8 mouse cellular contexts compared by ENCODE assay signal in the genomic region with DNA sequence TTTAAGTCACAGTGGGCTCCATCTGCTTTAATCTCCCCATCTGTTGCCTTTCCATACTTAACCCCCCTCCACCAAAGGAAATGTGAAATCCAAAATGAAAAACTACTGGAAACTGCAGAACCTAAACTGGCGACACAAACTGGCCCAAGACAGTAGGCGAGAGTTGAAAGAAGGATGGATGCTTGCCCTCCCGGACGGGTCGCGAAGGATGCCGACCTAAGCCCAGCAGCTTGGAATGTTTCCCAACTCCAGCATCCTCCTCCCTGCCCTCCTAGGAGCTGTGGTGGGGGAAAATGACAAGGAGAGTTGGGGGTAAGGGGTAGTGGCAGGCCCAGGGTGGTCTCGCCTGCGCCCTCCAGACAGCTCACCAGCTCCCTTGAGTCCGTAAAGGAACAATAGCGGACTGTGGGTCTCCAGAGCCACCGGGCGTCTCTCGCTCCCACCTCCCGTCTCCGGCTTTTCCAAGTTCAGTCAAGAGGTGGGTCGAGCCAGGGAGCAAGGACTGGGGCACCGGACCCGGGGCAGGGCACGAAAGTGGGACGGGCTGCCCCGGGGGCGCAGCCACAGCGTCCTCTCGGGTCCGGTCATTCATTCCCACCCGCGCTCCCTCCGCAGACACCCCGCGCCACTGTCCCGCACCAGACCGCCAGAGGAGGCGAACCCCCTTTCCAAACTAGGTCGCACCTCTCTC. TPM values are rescaled to one million over a fixed set of nuclear protein-coding genes. Genes with fewer than 3 reads are reported as not detected.
DNase-seq lines count a peak whose midpoint lies in the region; ATAC-seq and TF ChIP-seq lines count a peak whose summit lies in the region.

No protein-coding gene starts in this region.

- H3K9me3 ChIP-seq in heart, postnatal 0 days (replicated peaks; ENCODE audit: control insufficient read depth, low read length), result peaks cover 10% of the 10 kb centered on the region; the same call in 1 of the 2 replicates
- H3K9me3 ChIP-seq in limb, embryonic 10.5 days (replicated peaks), result no peaks in the 10 kb centered on the region

- H3K27me3 ChIP-seq in heart, postnatal 0 days (ENCODE audit: control insufficient read depth, insufficient read depth, low read length), result peaks cover 31% of the 10 kb centered on the region
- H3K27me3 ChIP-seq in limb, embryonic 10.5 days (ENCODE audit: low read depth, poor library complexity, severe bottlenecking), result no peaks in the 10 kb centered on the region
- H3K27me3 ChIP-seq in myocyte (ENCODE audit: control insufficient read depth, insufficient read depth, insufficient read length), result no peaks in the 10 kb centered on the region

- peak overlapping the region; percentile 73 for H3K27ac ChIP-seq in heart, postnatal 0 days (ENCODE audit: low read depth)
- peak overlapping the region; percentile 97 for H3K27ac ChIP-seq in limb, embryonic 10.5 days

- TF ChIP-seq CTCF in heart, postnatal 0 days (IDR thresholded peaks at IDR 0.05; ENCODE audit: low read depth), result no peak

- H3K79me2 ChIP-seq in myocyte (ENCODE audit: control insufficient read depth, insufficient read depth), result peaks cover 52% of the 10 kb centered on the region

- peak overlapping the region; percentile 68 for H3K4me3 ChIP-seq in heart, postnatal 0 days (ENCODE audit: low read depth, low read length)
- H3K4me3 ChIP-seq in limb, embryonic 10.5 days, result peak overlapping the region; percentile 81
- H3K4me3 ChIP-seq in myocyte, result peak overlapping the region; percentile 91

- H3K36me3 ChIP-seq in heart, postnatal 0 days (replicated peaks; ENCODE audit: control insufficient read depth, insufficient read depth, low read length), result no peaks in the 10 kb centered on the region
- peaks cover 14% of the 10 kb centered on the region for H3K36me3 ChIP-seq in limb, embryonic 10.5 days
- H3K36me3 ChIP-seq in myocyte (ENCODE audit: control insufficient read depth, insufficient read depth), result peaks cover 6% of the 10 kb centered on the region

- H3ac ChIP-seq in myocyte (ENCODE audit: control insufficient read depth, insufficient read length), result peak overlapping the region; percentile 74

- WGBS in heart, postnatal 0 days, result under 1% methylated on average over 35 of the region's 35 CpGs
- WGBS in limb, embryonic 10.5 days, result under 1% methylated on average over 35 of the region's 35 CpGs

- H3K9ac ChIP-seq in heart, postnatal 0 days (replicated peaks; ENCODE audit: low read depth, low read length), result peak overlapping the region; percentile 54

- peak overlapping the region; percentile 92 for H3K4me2 ChIP-seq in heart, postnatal 0 days (ENCODE audit: low read depth, low read length)
- peak overlapping the region; percentile 87 for H3K4me2 ChIP-seq in myocyte (ENCODE audit: low read depth)

- peak; percentile 29 for DNase-seq in urinary bladder, adult 2 months (ENCODE audit: low spot score)
- no peak for DNase-seq in urinary bladder, postnatal 10 days (ENCODE audit: low spot score)
- DNase-seq in embryo, embryonic 10 days (ENCODE audit: low spot score), result peak; percentile 49
- no peak for DNase-seq in heart, postnatal 0 days (ENCODE audit: low spot score)
- DNase-seq in limb, embryonic 10.5 days (ENCODE audit: low spot score), result peak; percentile 66
- no peak for DNase-seq in spleen, adult 18-20 months
- no peak for DNase-seq in c-Kit-positive CD71-positive TER-119-positive erythroid progenitor cells, embryonic 14.5 days (ENCODE audit: low spot score)

- H3K4me1 ChIP-seq in heart, postnatal 0 days (ENCODE audit: control insufficient read depth, insufficient read depth), result no peaks in the 10 kb centered on the region; the same call in 1 of the 2 replicates
- peaks cover 32% of the 10 kb centered on the region for H3K4me1 ChIP-seq in limb, embryonic 10.5 days

- no peak for TF ChIP-seq EP300 in heart, postnatal 0 days (IDR thresholded peaks at IDR 0.05; ENCODE audit: low read depth)

- TF ChIP-seq POLR2A in myocyte (IDR thresholded peaks at IDR 0.05; ENCODE audit: insufficient read length, low read depth), result no peak

- ATAC-seq in heart, postnatal 0 days (ENCODE audit: insufficient read depth, low read depth), result 0 out of 2 replicates have a peak, but pooled peaks have one; percentile 8

TF ChIP-seq in myocyte, 11 proteins besides CTCF, POLR2A, EP300 and RAD21:
- TF ChIP-seq MYOG (IDR thresholded peaks at IDR 0.05; ENCODE audit: control insufficient read depth in 1 of 3, insufficient read depth in 1 of 3, insufficient read length in 2 of 3, low read depth in 2 of 3) (no peak), MYOD1 (IDR thresholded peaks at IDR 0.05; ENCODE audit: control insufficient read depth in 1 of 3, insufficient read length in 2 of 3, low read depth in 2 of 3) (no peak), SRF (IDR thresholded peaks at IDR 0.05; ENCODE audit: control insufficient read depth, insufficient read length, low read depth) (no peak), POLR2AphosphoS2 (IDR thresholded peaks at IDR 0.05; ENCODE audit: insufficient read length, low read depth) (no peak), USF1 (IDR thresholded peaks at IDR 0.05; ENCODE audit: low read depth) (no peak), MAX (IDR thresholded peaks at IDR 0.05; ENCODE audit: low read depth) (no peak), TCF12 (IDR thresholded peaks at IDR 0.05; ENCODE audit: insufficient read depth, poor library complexity, severe bottlenecking) (no peak), REST (IDR thresholded peaks at IDR 0.05; ENCODE audit: insufficient read depth, insufficient read length) (no peak), TCF3 (IDR thresholded peaks at IDR 0.05; ENCODE audit: insufficient read length, low read depth) (no peak), E2F4 (IDR thresholded peaks at IDR 0.05; ENCODE audit: insufficient read depth) (no peak), CEBPB (IDR thresholded peaks at IDR 0.05; ENCODE audit: insufficient read depth, poor library complexity, severe bottlenecking) (no peak)

RNA-seq across cellular contexts. Expression of a gene that starts 0.7 kb away (rescaled TPM):
- 20.0 and 28.6 TPM in 2 replicates for polyA plus RNA-seq in urinary bladder, adult 2 months (2012; rRNA removed)
- total RNA-seq in heart, postnatal 0 days (2014; rRNA removed; ENCODE audit: low replicate concordance), result 4.7 and 8.9 TPM in 2 replicates
- polyA plus RNA-seq in heart, postnatal 0 days (2015; fragmentation: Nextera tagmentation; extraction: Ambion mirVana), result 4.0 and 4.1 TPM in 2 replicates
- polyA plus RNA-seq in limb, embryonic 10.5 days (2016; fragmentation: Nextera tagmentation; extraction: Ambion mirVana), result 50.5 and 64.8 TPM in 2 replicates
- 27.4 TPM for polyA plus RNA-seq in myocyte (2012; fragmentation: generic; extraction: Trizol)

Comparison
In these comparisons a context has a peak if more than half of its experiments do, and no peak if none do; other contexts are left out.
1. DNase-seq: peak in urinary bladder, adult 2 months (single experiment), embryo, embryonic 10 days (single experiment) and limb, embryonic 10.5 days (single experiment); none in urinary bladder, postnatal 10 days (single experiment), heart, postnatal 0 days (single experiment), spleen, adult 18-20 months (0 of 2) and c-Kit-positive CD71-positive TER-119-positive erythroid progenitor cells, embryonic 14.5 days (single experiment).
2. Peak in every context shown above with its lines, with median percentiles within 50 percentile points of each other: H3K4me3 ChIP-seq.